Mouse (Mus musculus) hindbrain, embryonic 14.5 days (tissue): ENCODE results near the gene Ndufs7. TPM values are rescaled to one million over a fixed set of nuclear protein-coding genes. Genes with fewer than 3 reads are reported as not detected.
A peak's percentile ranks its signal among the peaks of the same experiment; 100 is the strongest.
"Not testable (repeated sequence)": the region's sequence is repeated elsewhere in the genome, so short reads cannot be mapped to it uniquely, and the experiment has no call there.

ENCODE experiments used
- ATAC-seq: fragments of 200-750 bp; cut with Nextera tagmentation; 2 replicates; pipeline ENCODE4 v1.8.0; 2017; ENCODE audit warnings: moderate number of reproducible peaks, mild to moderate bottlenecking, moderate TSS enrichment, moderate library complexity; ENCODE audit not compliant: low FRiP score
- DNase-seq: peaks from one replicate; pipeline ENCODE4 v3.0.0-alpha.2; 2015; ENCODE audit warnings: low spot score
- H3K27ac ChIP-seq: fragments of 300-500 bp; sonication (generic); 2 replicates; pipeline ENCODE4 v1.5.1; 2014; ENCODE audit warnings: mild to moderate bottlenecking, moderate library complexity
- H3K27me3 ChIP-seq: fragments of 300-500 bp; sonication (generic); 2 replicates; pipeline ENCODE4 v1.6.1; 2014; ENCODE audit warnings: mild to moderate bottlenecking, low read length, mixed read lengths; ENCODE audit not compliant: control insufficient read depth, insufficient read depth
- H3K36me3 ChIP-seq: fragments of 300-500 bp; sonication (generic); replicated peaks from 2 replicates; pipeline ENCODE4 v1.6.1; 2014; ENCODE audit not compliant: control insufficient read depth, insufficient read depth
- H3K4me1 ChIP-seq: fragments of 300-500 bp; sonication (generic); replicated peaks from 2 replicates; pipeline ENCODE4 v1.6.1; 2014; ENCODE audit warnings: antibody characterized with exemption, low read length, mixed read lengths; ENCODE audit not compliant: control insufficient read depth, insufficient read depth
- H3K4me2 ChIP-seq: fragments of 300-500 bp; sonication (generic); replicated peaks from 2 replicates; pipeline ENCODE4 v1.6.1; 2014; ENCODE audit warnings: mild to moderate bottlenecking, moderate library complexity
- H3K4me3 ChIP-seq: fragments of 300-500 bp; sonication (generic); replicated peaks from 2 replicates; pipeline ENCODE4 v1.5.1; 2014; ENCODE audit warnings: mild to moderate bottlenecking, low read length
- H3K9ac ChIP-seq: fragments of 300-500 bp; sonication (generic); 2 replicates; pipeline ENCODE4 v1.6.1; 2014
- H3K9me3 ChIP-seq: fragments of 300-500 bp; sonication (generic); 2 replicates; pipeline ENCODE4 v1.6.1; 2016; ENCODE audit warnings: low read length; ENCODE audit not compliant: control insufficient read depth
- WGBS: fragments of 180-500 bp; shearing (Covaris S2); extraction: QIAGEN DNeasy Blood & Tissue Kit; methylation state at CpG from one replicate; pipeline ENCODE4 v1.1.7; 2014; 5-methylcytosine and 5-hydroxymethylcytosine counted together
- polyA plus RNA-seq: library from polyadenylated mRNA; unstranded; fragments of >200 nt; fragmentation: Nextera tagmentation; extraction: Ambion mirVana; gene quantifications from 2 replicates; pipeline ENCODE4 v1.2.1, GENCODE M21; 2014

Ndufs7 gene
- polyA plus RNA-seq, 1 experiment from 2014 or later = 341 TPM

- H3K36me3 ChIP-seq = peaks cover 99% of the 10 kb centered on the region
- WGBS = 88% methylated on average over 4 of the region's 4 CpGs
- no peak overlapping the region for H3K4me2 ChIP-seq
- no peak overlapping the region for H3K4me3 ChIP-seq
- H3K27ac ChIP-seq = no peak overlapping the region
- no peaks in the 10 kb centered on the region for H3K27me3 ChIP-seq
- no peak for DNase-seq
- H3K9me3 ChIP-seq = no peaks in the 10 kb centered on the region
- ATAC-seq = no peak
- H3K9ac ChIP-seq = no peak overlapping the region
- H3K4me1 ChIP-seq = 0 out of 2 replicates have a peak, but pooled peaks cover 7% of the 10 kb centered on the region
Observed at GRCm38 (mm10) chr10:80237020-80237419, 11.9 kb upstream of the Ndufs7 start.

GRCm38 (mm10) chr10:80238306-80238705 lies 10.6 kb upstream of the Ndufs7 start:
- ATAC-seq (no peak), DNase-seq (no peak)
- Histone ChIP-seq H3K4me3 (no peak overlapping the region), H3K9ac (no peak overlapping the region), H3K4me2 (no peak overlapping the region), H3K27ac (no peak overlapping the region), H3K4me1 (0 out of 2 replicates have a peak, but pooled peaks cover 2% of the 10 kb centered on the region), H3K27me3 (no peaks in the 10 kb centered on the region), H3K36me3 (peaks cover 99% of the 10 kb centered on the region), H3K9me3 (no peaks in the 10 kb centered on the region)
- WGBS = 98% methylated on average over 3 of the region's 3 CpGs

- ATAC-seq (no peak), DNase-seq (no peak)
- Histone ChIP-seq H3K36me3 (peaks cover 95% of the 10 kb centered on the region), H3K4me2 (no peak overlapping the region), H3K9me3 (no peaks in the 10 kb centered on the region), H3K27me3 (no peaks in the 10 kb centered on the region), H3K27ac (no peak overlapping the region), H3K9ac (no peak overlapping the region), H3K4me3 (no peak overlapping the region), H3K4me1 (no peaks in the 10 kb centered on the region)
- WGBS = 89% methylated on average over 6 of the region's 6 CpGs
Observed at GRCm38 (mm10) chr10:80239791-80240190, 9.1 kb upstream of the Ndufs7 start.

- Histone ChIP-seq H3K9me3 (no peaks in the 10 kb centered on the region), H3K4me1 (no peaks in the 10 kb centered on the region; the same call in 1 of the 2 replicates), H3K36me3 (peaks cover 73% of the 10 kb centered on the region), H3K4me3 (no peak overlapping the region), H3K9ac (no peak overlapping the region), H3K27ac (no peak overlapping the region), H3K27me3 (no peaks in the 10 kb centered on the region), H3K4me2 (no peak overlapping the region)
- DNase-seq (no peak), ATAC-seq (no peak)
- 63% methylated on average over 9 of the region's 9 CpGs for WGBS
Observed at GRCm38 (mm10) chr10:80242088-80242487, 6.8 kb upstream of the Ndufs7 start.

- Histone ChIP-seq H3K4me3 (no peak overlapping the region), H3K9ac (no peak overlapping the region), H3K4me1 (no peaks in the 10 kb centered on the region; the same call in 1 of the 2 replicates), H3K36me3 (peaks cover 68% of the 10 kb centered on the region), H3K27me3 (no peaks in the 10 kb centered on the region), H3K4me2 (no peak overlapping the region), H3K27ac (no peak overlapping the region), H3K9me3 (no peaks in the 10 kb centered on the region)
- 90% methylated on average over 3 of the region's 3 CpGs for WGBS
- no peak for ATAC-seq
- DNase-seq = no peak
Observed at GRCm38 (mm10) chr10:80242607-80243006, 6.3 kb upstream of the Ndufs7 start.

- Histone ChIP-seq H3K27me3 (no peaks in the 10 kb centered on the region), H3K9me3 (no peaks in the 10 kb centered on the region), H3K9ac (no peak overlapping the region), H3K4me2 (no peak overlapping the region), H3K36me3 (peaks cover 45% of the 10 kb centered on the region), H3K4me3 (no peak overlapping the region), H3K4me1 (peaks cover 2% of the 10 kb centered on the region), H3K27ac (no peak overlapping the region)
- DNase-seq = peak; percentile 55
- WGBS = 36% methylated on average over 5 of the region's 5 CpGs
- no peak for ATAC-seq
Observed at GRCm38 (mm10) chr10:80244791-80245399, 4.0 kb upstream of the Ndufs7 start.

- 4% methylated on average over 4 of the region's 4 CpGs for WGBS
- no peak overlapping the region for H3K27ac ChIP-seq
- H3K9me3 ChIP-seq = no peaks in the 10 kb centered on the region
- H3K4me3 ChIP-seq = no peak overlapping the region
- no peak overlapping the region for H3K4me2 ChIP-seq
- no peak overlapping the region for H3K9ac ChIP-seq
- DNase-seq (peak; percentile 94), ATAC-seq (no peak)
- peaks cover 9% of the 10 kb centered on the region for H3K4me1 ChIP-seq
- H3K27me3 ChIP-seq = no peaks in the 10 kb centered on the region
- peaks cover 38% of the 10 kb centered on the region for H3K36me3 ChIP-seq
Observed at GRCm38 (mm10) chr10:80245600-80245999, 3.3 kb upstream of the Ndufs7 start.

- DNase-seq = no peak
- WGBS = 43% methylated on average over 6 of the region's 6 CpGs
- H3K27ac ChIP-seq = no peak overlapping the region
- H3K9ac ChIP-seq = no peak overlapping the region
- no peaks in the 10 kb centered on the region for H3K27me3 ChIP-seq
- ATAC-seq = no peak
- H3K36me3 ChIP-seq = peaks cover 17% of the 10 kb centered on the region
- H3K4me3 ChIP-seq = no peak overlapping the region
- no peak overlapping the region for H3K4me2 ChIP-seq
- peaks cover 12% of the 10 kb centered on the region for H3K4me1 ChIP-seq
- H3K9me3 ChIP-seq = no peaks in the 10 kb centered on the region
Observed at GRCm38 (mm10) chr10:80247849-80248248, 1.1 kb upstream of the Ndufs7 start.

- H3K9ac ChIP-seq, DNase-seq, H3K27ac ChIP-seq, H3K9me3 ChIP-seq, ATAC-seq, H3K27me3 ChIP-seq: not testable (repeated sequence)
- WGBS = 36% methylated on average over 3 of the region's 3 CpGs
- peak overlapping the region; percentile 16 for H3K4me3 ChIP-seq
- H3K4me1 ChIP-seq = peaks cover 12% of the 10 kb centered on the region
- H3K4me2 ChIP-seq = peak overlapping the region; percentile 90
- H3K36me3 ChIP-seq = peaks cover 14% of the 10 kb centered on the region
Observed at GRCm38 (mm10) chr10:80248437-80248836, 484 bp upstream of the Ndufs7 start.

- 36% methylated on average over 2 of the region's 2 CpGs for WGBS
- no peaks in the 10 kb centered on the region for H3K27me3 ChIP-seq
- ATAC-seq = no peak
- peaks cover 16% of the 10 kb centered on the region for H3K36me3 ChIP-seq
- H3K4me3 ChIP-seq = peak overlapping the region; percentile 69
- peaks cover 12% of the 10 kb centered on the region for H3K4me1 ChIP-seq
- no peaks in the 10 kb centered on the region for H3K9me3 ChIP-seq
- no peak overlapping the region for H3K27ac ChIP-seq
- DNase-seq = no peak
- peak overlapping the region; percentile 85 for H3K9ac ChIP-seq
- peak overlapping the region; percentile 90 for H3K4me2 ChIP-seq
Observed at GRCm38 (mm10) chr10:80250059-80250458, 1.1 kb downstream of the Ndufs7 start.
